20 mouse cellular contexts compared by ENCODE assay signal in the genomic region with DNA sequence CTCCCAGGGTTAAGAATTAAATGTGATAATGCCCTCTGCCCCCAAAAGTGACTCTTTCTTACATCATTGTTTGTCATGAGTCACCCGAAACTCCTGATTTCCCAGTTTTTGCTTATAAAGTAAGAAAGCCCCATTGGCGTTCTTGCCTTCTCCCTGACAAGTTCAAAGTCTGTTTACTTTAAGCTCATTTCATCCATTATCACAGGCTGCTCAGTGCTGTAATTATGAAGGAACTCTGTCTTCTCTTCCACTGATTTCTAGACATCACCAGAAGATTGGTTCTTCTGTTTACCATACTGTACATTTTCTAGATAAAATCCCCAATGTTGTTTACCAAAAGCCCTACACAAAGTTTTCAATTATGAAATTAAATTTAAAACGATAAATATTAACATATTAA.
"Had no signal": no experiment of that assay in that cellular context is flagged by ENCODE, and none has a peak within 500 bp of the region (broad histone marks: within the 10 kb centered on the region; RNA-seq: fewer than 3 reads in every experiment).

No protein-coding gene starts in this region.

- H3K27ac ChIP-seq: liver, embryonic 15.5 days; macrophage; midbrain, embryonic 10.5 days; midbrain, embryonic 12.5 days; neural tube, embryonic 13.5 days; neural tube, embryonic 15.5 days had no signal

- H3K4me3 ChIP-seq: liver, embryonic 15.5 days; midbrain, embryonic 10.5 days; midbrain, embryonic 12.5 days; myocyte; neural tube, embryonic 13.5 days; neural tube, embryonic 15.5 days had no signal

- H3K4me2 ChIP-seq: liver, embryonic 15.5 days; midbrain, embryonic 12.5 days; neural tube, embryonic 13.5 days; neural tube, embryonic 15.5 days had no signal

- DNase-seq: liver, postnatal 0 days; lung, adult 2 months; lung, postnatal 10 days; midbrain, embryonic 14.5 days; retina, postnatal 1 day; right cerebral cortex, adult 18-20 months; right cerebral cortex, postnatal 25 days; right cerebral cortex, postnatal 4 days; spleen, adult 18-20 months; thymus, adult 18-20 months; thymus, postnatal 14 days; thymus, postnatal 36 days had no signal

- H3K4me1 ChIP-seq: liver, embryonic 15.5 days; midbrain, embryonic 10.5 days; neural tube, embryonic 15.5 days had no signal

- H3K36me3 ChIP-seq: liver, embryonic 15.5 days; midbrain, embryonic 10.5 days; midbrain, embryonic 12.5 days; neural tube, embryonic 13.5 days; neural tube, embryonic 15.5 days had no signal

- ATAC-seq: liver, postnatal 0 days; midbrain, embryonic 16.5 days had no signal

- H3K9ac ChIP-seq: liver, embryonic 15.5 days; liver, postnatal 0 days; midbrain, embryonic 12.5 days; neural tube, embryonic 13.5 days; neural tube, embryonic 15.5 days had no signal

- H3K9me3 ChIP-seq: liver, embryonic 15.5 days; midbrain, embryonic 10.5 days; midbrain, embryonic 12.5 days; neural tube, embryonic 13.5 days; neural tube, embryonic 15.5 days had no signal

- H3K27me3 ChIP-seq: liver, embryonic 15.5 days; midbrain, embryonic 12.5 days; neural tube, embryonic 13.5 days; neural tube, embryonic 15.5 days had no signal
